Mouse (Mus musculus): ENCODE measurements around the gene Eloa. TPM values are rescaled to one million over a fixed set of nuclear protein-coding genes. Genes with fewer than 3 reads are reported as not detected.
A peak's percentile ranks its signal among the peaks of the same experiment; 100 is the strongest.

The Eloa gene
- polyA plus RNA-seq, 1 experiment from 2014 or later = 39.8 TPM

- H3K4me1 ChIP-seq (ENCODE audit: control insufficient read depth, insufficient read depth, low read length) = no peaks in the 10 kb centered on the region
- H3K27ac ChIP-seq (ENCODE audit: low read length) = no peak overlapping the region
- peaks cover 60% of the 10 kb centered on the region for H3K36me3 ChIP-seq (ENCODE audit: control insufficient read depth, insufficient read depth, low read length)
- no peak for ATAC-seq (ENCODE audit: insufficient number of reproducible peaks, insufficient read depth, low FRiP score, low read depth)
- no peak overlapping the region for H3K4me2 ChIP-seq (replicated peaks; ENCODE audit: low read depth, low read length)
- no peaks in the 10 kb centered on the region for H3K27me3 ChIP-seq (ENCODE audit: control insufficient read depth, insufficient read depth, low read length)
- H3K9ac ChIP-seq (replicated peaks; ENCODE audit: low read depth, low read length) = no peak overlapping the region
- H3K9me3 ChIP-seq (ENCODE audit: control insufficient read depth, low read depth, low read length) = no peaks in the 10 kb centered on the region
- WGBS = 80% methylated on average over 2 of the region's 2 CpGs
- no peak overlapping the region for H3K4me3 ChIP-seq (ENCODE audit: low read depth, low read length)
Measured at GRCm38 (mm10) chr4:136004921-136005320, 16.6 kb downstream of the Eloa start.

- Histone ChIP-seq H3K4me2 (replicated peaks; ENCODE audit: low read depth, low read length) (no peak overlapping the region), H3K36me3 (ENCODE audit: control insufficient read depth, insufficient read depth, low read length) (peaks cover 52% of the 10 kb centered on the region), H3K9ac (replicated peaks; ENCODE audit: low read depth, low read length) (no peak overlapping the region), H3K4me3 (ENCODE audit: low read depth, low read length) (no peak overlapping the region), H3K27me3 (ENCODE audit: control insufficient read depth, insufficient read depth, low read length) (no peaks in the 10 kb centered on the region), H3K4me1 (ENCODE audit: control insufficient read depth, insufficient read depth, low read length) (no peaks in the 10 kb centered on the region), H3K9me3 (ENCODE audit: control insufficient read depth, low read depth, low read length) (no peaks in the 10 kb centered on the region), H3K27ac (ENCODE audit: low read length) (no peak overlapping the region)
- 90% methylated on average over 5 of the region's 5 CpGs for WGBS
- no peak for ATAC-seq (ENCODE audit: insufficient number of reproducible peaks, insufficient read depth, low FRiP score, low read depth)
Measured at GRCm38 (mm10) chr4:136004107-136004675, 17.4 kb downstream of the Eloa start.

GRCm38 (mm10) chr4:135995118-135995517 lies 26.4 kb downstream of the Eloa start:
- 83% methylated on average over 4 of the region's 4 CpGs for WGBS
- Histone ChIP-seq H3K4me1 (ENCODE audit: control insufficient read depth, insufficient read depth, low read length) (no peaks in the 10 kb centered on the region), H3K27ac (ENCODE audit: low read length) (no peak overlapping the region), H3K9me3 (ENCODE audit: control insufficient read depth, low read depth, low read length) (0 out of 2 replicates have a peak, but pooled peaks cover 3% of the 10 kb centered on the region), H3K4me2 (replicated peaks; ENCODE audit: low read depth, low read length) (no peak overlapping the region), H3K4me3 (ENCODE audit: low read depth, low read length) (no peak overlapping the region), H3K27me3 (ENCODE audit: control insufficient read depth, insufficient read depth, low read length) (no peaks in the 10 kb centered on the region), H3K9ac (replicated peaks; ENCODE audit: low read depth, low read length) (no peak overlapping the region), H3K36me3 (ENCODE audit: control insufficient read depth, insufficient read depth, low read length) (no peaks in the 10 kb centered on the region)
- no peak for ATAC-seq (ENCODE audit: insufficient number of reproducible peaks, insufficient read depth, low FRiP score, low read depth)

DNA sequence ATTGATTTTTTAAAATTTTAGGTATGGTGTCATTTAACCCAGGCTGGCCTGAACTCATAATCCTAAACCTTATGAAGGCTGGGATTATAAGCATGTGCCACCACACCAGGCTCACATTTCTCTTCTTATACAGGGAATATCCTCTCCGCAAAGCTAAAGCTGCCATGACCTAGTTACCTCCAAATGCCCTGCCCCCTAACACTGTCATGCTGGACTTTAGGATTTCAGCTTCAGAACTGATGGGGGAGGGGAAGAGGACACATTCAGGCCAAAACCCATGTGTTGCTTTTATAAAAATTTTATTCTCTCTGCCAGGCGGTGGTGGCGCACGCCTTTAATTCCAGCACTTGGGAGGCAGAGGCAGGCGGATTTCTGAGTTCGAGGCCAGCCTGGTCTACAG lies 27.6 kb downstream of the Eloa start:
- H3K9ac ChIP-seq (replicated peaks; ENCODE audit: low read depth, low read length) = no peak overlapping the region
- no peaks in the 10 kb centered on the region for H3K36me3 ChIP-seq (ENCODE audit: control insufficient read depth, insufficient read depth, low read length)
- H3K4me1 ChIP-seq (ENCODE audit: control insufficient read depth, insufficient read depth, low read length) = no peaks in the 10 kb centered on the region
- ATAC-seq (ENCODE audit: insufficient number of reproducible peaks, insufficient read depth, low FRiP score, low read depth) = no peak
- 97% methylated on average over 6 of the region's 6 CpGs for WGBS
- H3K27ac ChIP-seq (ENCODE audit: low read length) = no peak overlapping the region
- H3K4me3 ChIP-seq (ENCODE audit: low read depth, low read length) = no peak overlapping the region
- H3K4me2 ChIP-seq (replicated peaks; ENCODE audit: low read depth, low read length) = no peak overlapping the region
- 0 out of 2 replicates have a peak, but pooled peaks cover 3% of the 10 kb centered on the region for H3K9me3 ChIP-seq (ENCODE audit: control insufficient read depth, low read depth, low read length)
- no peaks in the 10 kb centered on the region for H3K27me3 ChIP-seq (ENCODE audit: control insufficient read depth, insufficient read depth, low read length)

DNA sequence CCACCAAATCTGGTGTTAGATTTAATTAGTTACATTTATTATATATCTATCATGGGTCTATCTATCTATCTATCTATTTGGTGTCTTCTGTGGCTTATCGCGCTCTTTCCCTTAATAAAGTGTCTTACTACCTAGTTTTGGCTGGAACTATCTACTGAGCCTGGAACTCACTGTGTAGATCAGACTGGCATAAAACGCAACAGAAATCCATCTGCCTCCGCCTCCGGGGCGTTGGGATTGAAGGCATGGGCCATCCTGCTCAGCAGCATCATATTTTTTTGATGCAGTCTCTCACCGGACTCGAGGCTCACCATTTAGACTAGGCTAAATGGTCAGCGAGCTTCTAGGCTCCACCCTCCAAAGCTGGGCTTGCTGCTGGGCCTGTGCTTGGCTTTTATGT lies 33.8 kb downstream of the Eloa start:
- Histone ChIP-seq H3K4me1 (ENCODE audit: control insufficient read depth, insufficient read depth, low read length) (peaks cover 12% of the 10 kb centered on the region), H3K9me3 (ENCODE audit: control insufficient read depth, low read depth, low read length) (no peaks in the 10 kb centered on the region), H3K4me2 (replicated peaks; ENCODE audit: low read depth, low read length) (peak overlapping the region; percentile 85), H3K4me3 (ENCODE audit: low read depth, low read length) (peak overlapping the region; percentile 92), H3K27me3 (ENCODE audit: control insufficient read depth, insufficient read depth, low read length) (no peaks in the 10 kb centered on the region), H3K27ac (ENCODE audit: low read length) (peak overlapping the region; percentile 84), H3K9ac (replicated peaks; ENCODE audit: low read depth, low read length) (peak overlapping the region; percentile 87), H3K36me3 (ENCODE audit: control insufficient read depth, insufficient read depth, low read length) (peaks cover 16% of the 10 kb centered on the region)
- WGBS = 66% methylated on average over 9 of the region's 9 CpGs
- no peak for ATAC-seq (ENCODE audit: insufficient number of reproducible peaks, insufficient read depth, low FRiP score, low read depth)

GRCm38 (mm10) chr4:135986943-135987710 lies 34.4 kb downstream of the Eloa start, which contains the start of gene Pithd1:
Gene Pithd1, minus strand, starts transcription at chr4:135987264.
- H3K9ac ChIP-seq (replicated peaks; ENCODE audit: low read depth, low read length) = peak within 1 kb of the TSS; percentile 87
- ATAC-seq (ENCODE audit: insufficient number of reproducible peaks, insufficient read depth, low FRiP score, low read depth) = peak; percentile 86

DNA sequence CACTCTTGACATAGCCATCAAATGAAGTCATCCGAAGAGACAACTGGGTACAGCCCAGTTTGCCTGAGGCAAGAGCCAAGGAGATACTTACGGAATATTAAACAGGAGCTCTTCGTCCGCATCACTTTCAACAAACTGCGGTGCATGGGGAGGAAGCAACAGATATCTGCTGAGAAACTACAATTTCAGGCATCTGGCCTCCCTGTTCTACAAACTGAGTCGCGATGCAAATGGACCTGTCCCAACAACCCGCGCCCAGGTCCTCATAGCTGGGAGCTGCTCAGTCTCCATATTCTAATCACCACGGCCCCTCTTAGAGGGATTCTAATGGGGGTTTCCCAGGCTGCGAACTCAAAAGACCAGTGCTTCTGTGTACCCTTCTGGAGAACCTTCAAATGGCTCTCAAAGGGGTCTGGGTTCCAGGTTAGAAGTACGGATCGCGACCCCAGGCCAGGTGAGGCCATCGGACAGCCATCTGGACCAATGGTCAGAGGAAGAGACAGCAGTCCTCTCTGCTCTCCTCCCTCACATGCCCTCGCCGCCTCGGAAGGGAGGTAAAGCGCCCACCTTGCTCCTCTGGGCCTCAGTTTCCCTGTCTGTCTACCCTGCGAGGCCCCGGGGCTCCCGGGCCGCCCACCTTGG lies 35.1 kb downstream of the Eloa start:
- WGBS = 6% methylated on average over 23 of the region's 23 CpGs
- Histone ChIP-seq H3K4me2 (replicated peaks; ENCODE audit: low read depth, low read length) (peak overlapping the region; percentile 85), H3K4me1 (ENCODE audit: control insufficient read depth, insufficient read depth, low read length) (peaks cover 12% of the 10 kb centered on the region), H3K9ac (replicated peaks; ENCODE audit: low read depth, low read length) (peak overlapping the region; percentile 87), H3K36me3 (ENCODE audit: control insufficient read depth, insufficient read depth, low read length) (peaks cover 22% of the 10 kb centered on the region), H3K27me3 (ENCODE audit: control insufficient read depth, insufficient read depth, low read length) (no peaks in the 10 kb centered on the region), H3K4me3 (ENCODE audit: low read depth, low read length) (peak overlapping the region; percentile 92), H3K27ac (ENCODE audit: low read length) (peak overlapping the region; percentile 84), H3K9me3 (ENCODE audit: control insufficient read depth, low read depth, low read length) (no peaks in the 10 kb centered on the region)
- ATAC-seq (ENCODE audit: insufficient number of reproducible peaks, insufficient read depth, low FRiP score, low read depth) = 0 out of 2 replicates have a peak, but pooled peaks have one; percentile 19

More at GRCm38 (mm10) chr4:135986943-135987710, 34.4 kb downstream of the Eloa start, which contains the start of gene Pithd1:
- peak within 1 kb of the TSS; percentile 85 for H3K4me2 ChIP-seq (replicated peaks; ENCODE audit: low read depth, low read length)
- peak within 1 kb of the TSS; percentile 92 for H3K4me3 ChIP-seq (ENCODE audit: low read depth, low read length)
- no peaks in the 10 kb centered on the region for H3K27me3 ChIP-seq (ENCODE audit: control insufficient read depth, insufficient read depth, low read length)
- peak within 1 kb of the TSS; percentile 84 for H3K27ac ChIP-seq (ENCODE audit: low read length)
- peaks cover 12% of the 10 kb centered on the region for H3K4me1 ChIP-seq (ENCODE audit: control insufficient read depth, insufficient read depth, low read length)
- peaks cover 16% of the 10 kb centered on the region for H3K36me3 ChIP-seq (ENCODE audit: control insufficient read depth, insufficient read depth, low read length)
- WGBS = under 1% methylated on average over 81 of the region's 81 CpGs
- H3K9me3 ChIP-seq (ENCODE audit: control insufficient read depth, low read depth, low read length) = no peaks in the 10 kb centered on the region

DNA sequence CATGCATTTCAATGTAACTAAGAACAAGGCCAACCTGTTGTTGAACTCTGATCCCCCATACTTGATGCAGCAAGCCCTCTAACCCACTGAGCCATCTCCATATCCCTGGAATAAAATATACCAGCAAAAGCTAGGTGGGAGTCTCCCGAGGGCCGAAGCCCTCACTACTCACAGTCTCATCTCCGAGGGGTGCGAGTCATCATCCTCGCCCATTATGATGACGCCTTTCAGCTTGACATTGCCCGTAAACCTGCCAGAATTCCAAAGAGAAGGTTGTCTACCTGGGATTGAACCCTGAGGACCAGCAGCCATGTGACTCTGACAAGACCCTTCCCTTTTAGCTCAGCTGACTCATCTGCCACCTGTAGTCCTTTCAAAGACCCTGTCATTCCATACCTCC lies 35.8 kb downstream of the Eloa start:
- Histone ChIP-seq H3K4me3 (ENCODE audit: low read depth, low read length) (peak overlapping the region; percentile 92), H3K9ac (replicated peaks; ENCODE audit: low read depth, low read length) (no peak overlapping the region), H3K4me2 (replicated peaks; ENCODE audit: low read depth, low read length) (peak overlapping the region; percentile 85), H3K36me3 (ENCODE audit: control insufficient read depth, insufficient read depth, low read length) (peaks cover 22% of the 10 kb centered on the region), H3K27ac (ENCODE audit: low read length) (no peak overlapping the region), H3K27me3 (ENCODE audit: control insufficient read depth, insufficient read depth, low read length) (no peaks in the 10 kb centered on the region), H3K9me3 (ENCODE audit: control insufficient read depth, low read depth, low read length) (no peaks in the 10 kb centered on the region), H3K4me1 (ENCODE audit: control insufficient read depth, insufficient read depth, low read length) (peaks cover 12% of the 10 kb centered on the region)
- ATAC-seq (ENCODE audit: insufficient number of reproducible peaks, insufficient read depth, low FRiP score, low read depth) = no peak
- WGBS = 85% methylated on average over 7 of the region's 7 CpGs
